Mouse (Mus musculus): ENCODE data around the gene Mgat5.

- TF ChIP-seq CTCF (IDR thresholded peaks at IDR 0.05; ENCODE audit: extremely low read depth, insufficient read length, insufficient replicate concordance, low read depth, low read length) (no peak), POLR2A (IDR thresholded peaks at IDR 0.05; ENCODE audit: low read depth, low read length) (no peak)
Measured at GRCm38 (mm10) chr1:127217665-127218064, 12.8 kb downstream of the Mgat5 start.

Measured in small intestine, adult 2 months (tissue).